ENCODE assay signal across 10 mouse cellular contexts in genomic region chr17:84037580-84038304, GRCm38 (mm10).
DNase-seq lines count a peak whose midpoint lies in the region; ATAC-seq and TF ChIP-seq lines count a peak whose summit lies in the region.
"Had no signal": no experiment of that assay in that cellular context is flagged by ENCODE, and none has a peak within 500 bp of the region (broad histone marks: within the 10 kb centered on the region; RNA-seq: fewer than 3 reads in every experiment).

No protein-coding gene starts in this region.

- H3K4me1 ChIP-seq in forebrain, embryonic 10.5 days, result peaks cover 32% of the 10 kb centered on the region
- H3K4me1 ChIP-seq in forebrain, embryonic 11.5 days (replicated peaks; ENCODE audit: control insufficient read depth, insufficient read depth, low read length), result no peaks in the 10 kb centered on the region
- H3K4me1 ChIP-seq in lung, postnatal 0 days (ENCODE audit: insufficient read depth, low read depth, low read length), result 0 out of 2 replicates have a peak, but pooled peaks cover 5% of the 10 kb centered on the region
- no peaks in the 10 kb centered on the region for H3K4me1 ChIP-seq in hindbrain, embryonic 16.5 days (ENCODE audit: control insufficient read depth, insufficient read depth, low read depth, low read length)

- no peak for ATAC-seq in forebrain, embryonic 11.5 days (replicated peaks; ENCODE audit: low FRiP score)
- peak; percentile 59 for ATAC-seq in lung, postnatal 0 days
- ATAC-seq in hindbrain, embryonic 16.5 days, result no peak; the same call in 1 of the 2 replicates

- H3K4me2 ChIP-seq in forebrain, embryonic 11.5 days (ENCODE audit: low read depth, low read length, severe bottlenecking), result no peak overlapping the region
- no peak overlapping the region for H3K4me2 ChIP-seq in lung, postnatal 0 days (replicated peaks; ENCODE audit: low read depth, low read length)
- no peak overlapping the region for H3K4me2 ChIP-seq in hindbrain, embryonic 16.5 days (ENCODE audit: low read length)
- H3K4me2 ChIP-seq: hindbrain, embryonic 15.5 days had no signal

- H3K9ac ChIP-seq in forebrain, embryonic 11.5 days (ENCODE audit: low read length), result no peak overlapping the region
- no peak overlapping the region for H3K9ac ChIP-seq in lung, postnatal 0 days (replicated peaks; ENCODE audit: low read depth)
- no peak overlapping the region for H3K9ac ChIP-seq in hindbrain, embryonic 16.5 days (ENCODE audit: low read depth, low read length)
- H3K9ac ChIP-seq: hindbrain, embryonic 15.5 days had no signal

- H3K9me3 ChIP-seq in forebrain, embryonic 10.5 days, result no peaks in the 10 kb centered on the region; the same call in 1 of the 2 replicates
- no peaks in the 10 kb centered on the region; the same call in 1 of the 2 replicates for H3K9me3 ChIP-seq in forebrain, embryonic 11.5 days (ENCODE audit: control insufficient read depth, low read length)
- no peaks in the 10 kb centered on the region for H3K9me3 ChIP-seq in lung, postnatal 0 days (ENCODE audit: low read length)
- H3K9me3 ChIP-seq in hindbrain, embryonic 16.5 days (ENCODE audit: control insufficient read depth, low read length), result peaks cover 3% of the 10 kb centered on the region; the same call in 1 of the 2 replicates

- H3K27ac ChIP-seq in forebrain, embryonic 10.5 days, result peak overlapping the region; percentile 58
- H3K27ac ChIP-seq in forebrain, embryonic 11.5 days (ENCODE audit: low read depth, low read length), result no peak overlapping the region
- peak overlapping the region; percentile 62 for H3K27ac ChIP-seq in lung, postnatal 0 days (ENCODE audit: low read length)
- no peak overlapping the region for H3K27ac ChIP-seq in hindbrain, embryonic 16.5 days (ENCODE audit: low read depth, low read length)
- H3K27ac ChIP-seq: hindbrain, embryonic 15.5 days had no signal

- DNase-seq in forebrain, embryonic 10.5 days (ENCODE audit: extremely low spot score, low spot score), result no peak
- no peak for DNase-seq in forebrain, embryonic 11.5 days (ENCODE audit: low spot score)
- peak; percentile 57 for DNase-seq in gastrocnemius, postnatal 25 days
- DNase-seq in kidney, adult 8-10 months, result peak; percentile 85 to 87
- DNase-seq in lung, postnatal 0 days (ENCODE audit: low spot score), result peak; percentile 71
- DNase-seq in thymus, postnatal 36 days, result no peak
- no peak for DNase-seq in thymus, postnatal 14 days

- TF ChIP-seq CTCF in lung, postnatal 0 days (IDR thresholded peaks at IDR 0.05), result no peak

- no peaks in the 10 kb centered on the region for H3K36me3 ChIP-seq in forebrain, embryonic 10.5 days (replicated peaks)
- no peaks in the 10 kb centered on the region for H3K36me3 ChIP-seq in forebrain, embryonic 11.5 days (ENCODE audit: control insufficient read depth, insufficient read depth, low read length)
- H3K36me3 ChIP-seq in lung, postnatal 0 days (ENCODE audit: insufficient read depth, low read length), result no peaks in the 10 kb centered on the region
- H3K36me3 ChIP-seq in hindbrain, embryonic 16.5 days (ENCODE audit: control insufficient read depth, insufficient read depth, low read length), result no peaks in the 10 kb centered on the region
- H3K36me3 ChIP-seq: hindbrain, embryonic 15.5 days had no signal

- TF ChIP-seq EP300 in lung, postnatal 0 days (IDR thresholded peaks at IDR 0.05), result peak; percentile 25; the same call in 1 of the 2 replicates

- 80% methylated on average over 11 of the region's 11 CpGs for WGBS in forebrain, embryonic 10.5 days
- 79% methylated on average over 11 of the region's 11 CpGs for WGBS in forebrain, embryonic 11.5 days
- 39% methylated on average over 11 of the region's 11 CpGs for WGBS in lung, postnatal 0 days
- 68% methylated on average over 11 of the region's 11 CpGs for WGBS in hindbrain, embryonic 16.5 days

- H3K27me3 ChIP-seq in forebrain, embryonic 10.5 days (ENCODE audit: poor library complexity, severe bottlenecking), result 0 out of 2 replicates have a peak, but pooled peaks cover 4% of the 10 kb centered on the region
- H3K27me3 ChIP-seq in forebrain, embryonic 11.5 days (ENCODE audit: control insufficient read depth, insufficient read depth, low read length), result no peaks in the 10 kb centered on the region
- H3K27me3 ChIP-seq in lung, postnatal 0 days (replicated peaks; ENCODE audit: insufficient read depth, low read length), result no peaks in the 10 kb centered on the region
- H3K27me3 ChIP-seq in hindbrain, embryonic 16.5 days (replicated peaks; ENCODE audit: control insufficient read depth, insufficient read depth, low read length), result no peaks in the 10 kb centered on the region
- H3K27me3 ChIP-seq: hindbrain, embryonic 15.5 days had no signal

- H3K4me3 ChIP-seq in forebrain, embryonic 10.5 days, result no peak overlapping the region
- no peak overlapping the region for H3K4me3 ChIP-seq in forebrain, embryonic 11.5 days (ENCODE audit: low read depth, low read length)
- H3K4me3 ChIP-seq in lung, postnatal 0 days (ENCODE audit: low read depth, low read length), result no peak overlapping the region
- H3K4me3 ChIP-seq in hindbrain, embryonic 16.5 days (ENCODE audit: low read length), result no peak overlapping the region
- H3K4me3 ChIP-seq: hindbrain, embryonic 15.5 days; myocyte had no signal

Comparison
In these comparisons a context has a peak if more than half of its experiments do, and no peak if none do; other contexts are left out.
1. H3K27ac ChIP-seq: peak in forebrain, embryonic 10.5 days (single experiment) and lung, postnatal 0 days (single experiment); none in forebrain, embryonic 11.5 days (single experiment) and hindbrain, embryonic 16.5 days (single experiment).
2. DNase-seq: peak in gastrocnemius, postnatal 25 days (single experiment), kidney, adult 8-10 months (2 of 2) and lung, postnatal 0 days (single experiment); none in forebrain, embryonic 10.5 days (single experiment), forebrain, embryonic 11.5 days (single experiment), thymus, postnatal 36 days (0 of 2) and thymus, postnatal 14 days (single experiment).